Mouse (Mus musculus): ENCODE measurements around the gene Olfr996. TPM values are rescaled to one million over a fixed set of nuclear protein-coding genes. Genes with fewer than 3 reads are reported as not detected.
"Not testable (repeated sequence)": the region's sequence is repeated elsewhere in the genome, so short reads cannot be mapped to it uniquely, and the experiment has no call there.

Gene Olfr996
- polyA plus RNA-seq (2014; fragmentation: Nextera tagmentation; extraction: Ambion mirVana): not detected in 2 replicates

- no peak within 1 kb of the TSS for H3K27ac ChIP-seq (replicated peaks in 1 of 2; ENCODE audit: control insufficient read depth in 1 of 2, insufficient read depth in 1 of 2, low read depth in 2 of 2, low read length in 2 of 2)
These were observed at the start of gene Olfr996 for GRCm38 (mm10) chr2:85578915-85579314. Gene Olfr996 (plus strand): TSS chr2:85579215.

GRCm38 (mm10) chr2:85532082-85532778 lies 46.8 kb upstream of the Olfr996 start:
- Histone ChIP-seq H3K27ac (replicated peaks in 1 of 2; ENCODE audit: control insufficient read depth in 1 of 2, insufficient read depth in 1 of 2, low read depth in 2 of 2, low read length in 2 of 2) (no peak overlapping the region), H3K4me3 (ENCODE audit: control insufficient read depth in 1 of 2, insufficient read depth in 1 of 2, low read depth in 1 of 2, low read length in 2 of 2) (no peak overlapping the region), H3K9ac (ENCODE audit: low read length) (no peak overlapping the region), H3K4me2 (ENCODE audit: low read length) (no peak overlapping the region), H3K4me1 (ENCODE audit: control insufficient read depth in 2 of 2, insufficient read depth in 2 of 2, low read length in 2 of 2) (no peaks in the 10 kb centered on the region), H3K27me3 (ENCODE audit: control insufficient read depth, insufficient read depth, low read length) (no peaks in the 10 kb centered on the region), H3K9me3 (ENCODE audit: control insufficient read depth, low read length) (no peaks in the 10 kb centered on the region), H3K36me3 (ENCODE audit: control insufficient read depth, insufficient read depth, low read length) (no peaks in the 10 kb centered on the region)
- ATAC-seq (ENCODE audit: insufficient number of reproducible peaks, insufficient read depth, low FRiP score, low read depth): no peak
- WGBS: 73% methylated on average over 2 of the region's 2 CpGs

More at GRCm38 (mm10) chr2:85578915-85579314, at the start of gene Olfr996:
- Histone ChIP-seq H3K36me3 (ENCODE audit: control insufficient read depth, insufficient read depth, low read length) (no peaks in the 10 kb centered on the region), H3K4me3 (ENCODE audit: control insufficient read depth in 1 of 2, insufficient read depth in 1 of 2, low read depth in 1 of 2, low read length in 2 of 2) (no peak within 1 kb of the TSS), H3K4me2 (ENCODE audit: low read length) (no peak within 1 kb of the TSS), H3K27me3 (ENCODE audit: control insufficient read depth, insufficient read depth, low read length) (no peaks in the 10 kb centered on the region), H3K9ac (ENCODE audit: low read length) (no peak within 1 kb of the TSS), H3K9me3 (ENCODE audit: control insufficient read depth, low read length) (no peaks in the 10 kb centered on the region), H3K4me1 (ENCODE audit: control insufficient read depth in 2 of 2, insufficient read depth in 2 of 2, low read length in 2 of 2) (no peaks in the 10 kb centered on the region)
- ATAC-seq (ENCODE audit: insufficient number of reproducible peaks, insufficient read depth, low FRiP score, low read depth): no peak

DNA sequence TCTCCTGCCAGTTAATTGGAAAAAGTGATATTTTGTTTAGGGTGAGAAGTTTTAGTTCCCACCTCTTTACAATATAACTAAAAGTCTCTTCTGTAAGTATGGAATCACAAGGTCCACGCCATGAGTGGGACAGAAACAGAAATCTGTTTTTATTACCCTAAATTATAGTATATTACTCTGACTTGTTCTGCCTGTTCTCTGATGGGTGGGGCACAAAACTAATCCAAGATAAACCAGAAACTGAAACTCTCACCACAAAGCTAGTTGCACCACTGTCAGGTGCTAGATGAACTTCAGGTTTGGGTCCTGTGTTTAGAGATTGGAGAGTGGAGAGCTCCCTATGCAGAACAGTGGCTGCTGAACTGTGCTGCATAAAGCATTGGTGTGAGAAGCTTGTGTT lies 45.1 kb upstream of the Olfr996 start:
- H3K36me3 ChIP-seq (ENCODE audit: control insufficient read depth, insufficient read depth, low read length): no peaks in the 10 kb centered on the region
- no peak overlapping the region for H3K27ac ChIP-seq (replicated peaks in 1 of 2; ENCODE audit: control insufficient read depth in 1 of 2, insufficient read depth in 1 of 2, low read depth in 2 of 2, low read length in 2 of 2)
- 84% methylated on average over 1 of the region's 1 CpGs for WGBS
- H3K4me3 ChIP-seq (ENCODE audit: control insufficient read depth in 1 of 2, insufficient read depth in 1 of 2, low read depth in 1 of 2, low read length in 2 of 2): no peak overlapping the region
- H3K27me3 ChIP-seq (ENCODE audit: control insufficient read depth, insufficient read depth, low read length): no peaks in the 10 kb centered on the region
- no peaks in the 10 kb centered on the region for H3K9me3 ChIP-seq (ENCODE audit: control insufficient read depth, low read length)
- no peak for ATAC-seq (ENCODE audit: insufficient number of reproducible peaks, insufficient read depth, low FRiP score, low read depth)
- no peak overlapping the region for H3K4me2 ChIP-seq (ENCODE audit: low read length)
- no peak overlapping the region for H3K9ac ChIP-seq (ENCODE audit: low read length)
- no peaks in the 10 kb centered on the region for H3K4me1 ChIP-seq (ENCODE audit: control insufficient read depth in 2 of 2, insufficient read depth in 2 of 2, low read length in 2 of 2)

DNA sequence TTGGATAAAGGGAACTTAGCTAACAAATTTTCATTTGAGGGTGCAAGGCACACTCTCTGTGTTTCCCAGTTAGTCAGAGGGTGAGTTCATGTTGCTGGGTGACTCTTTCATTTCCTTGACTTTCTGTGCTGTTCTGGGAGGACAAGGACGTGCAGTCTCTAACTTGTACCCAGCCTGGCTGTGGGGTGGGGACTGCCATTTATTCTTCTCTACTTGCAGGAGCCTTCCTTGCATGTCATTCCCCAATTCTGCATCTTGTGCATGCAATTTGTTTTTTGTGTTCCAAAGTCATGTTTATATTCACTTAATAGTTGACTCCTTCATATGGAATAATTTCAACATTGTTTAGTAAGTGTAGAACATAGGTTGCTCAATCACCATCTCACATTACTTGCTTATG lies 24.2 kb upstream of the Olfr996 start:
- no peak for ATAC-seq (ENCODE audit: insufficient number of reproducible peaks, insufficient read depth, low FRiP score, low read depth)
- Histone ChIP-seq H3K36me3 (ENCODE audit: control insufficient read depth, insufficient read depth, low read length) (no peaks in the 10 kb centered on the region), H3K4me2 (ENCODE audit: low read length) (no peak overlapping the region), H3K27ac (replicated peaks in 1 of 2; ENCODE audit: control insufficient read depth in 1 of 2, insufficient read depth in 1 of 2, low read depth in 2 of 2, low read length in 2 of 2) (no peak overlapping the region), H3K27me3 (ENCODE audit: control insufficient read depth, insufficient read depth, low read length) (no peaks in the 10 kb centered on the region), H3K9me3 (ENCODE audit: control insufficient read depth, low read length) (no peaks in the 10 kb centered on the region), H3K4me1 (ENCODE audit: control insufficient read depth in 2 of 2, insufficient read depth in 2 of 2, low read length in 2 of 2) (no peaks in the 10 kb centered on the region), H3K9ac (ENCODE audit: low read length) (no peak overlapping the region), H3K4me3 (ENCODE audit: control insufficient read depth in 1 of 2, insufficient read depth in 1 of 2, low read depth in 1 of 2, low read length in 2 of 2) (no peak overlapping the region)
- WGBS: 61% methylated on average over 1 of the region's 1 CpGs

GRCm38 (mm10) chr2:85560226-85560625 lies 18.8 kb upstream of the Olfr996 start:
- no peak overlapping the region for H3K9ac ChIP-seq (ENCODE audit: low read length)
- no peaks in the 10 kb centered on the region for H3K4me1 ChIP-seq (ENCODE audit: control insufficient read depth in 2 of 2, insufficient read depth in 2 of 2, low read length in 2 of 2)
- 39% methylated on average over 4 of the region's 4 CpGs for WGBS
- no peaks in the 10 kb centered on the region for H3K27me3 ChIP-seq (ENCODE audit: control insufficient read depth, insufficient read depth, low read length)
- no peak for ATAC-seq (ENCODE audit: insufficient number of reproducible peaks, insufficient read depth, low FRiP score, low read depth)
- no peak overlapping the region for H3K27ac ChIP-seq (replicated peaks in 1 of 2; ENCODE audit: control insufficient read depth in 1 of 2, insufficient read depth in 1 of 2, low read depth in 2 of 2, low read length in 2 of 2)
- H3K9me3 ChIP-seq (ENCODE audit: control insufficient read depth, low read length): no peaks in the 10 kb centered on the region
- H3K36me3 ChIP-seq (ENCODE audit: control insufficient read depth, insufficient read depth, low read length): no peaks in the 10 kb centered on the region
- H3K4me2 ChIP-seq (ENCODE audit: low read length): no peak overlapping the region
- no peak overlapping the region for H3K4me3 ChIP-seq (ENCODE audit: control insufficient read depth in 1 of 2, insufficient read depth in 1 of 2, low read depth in 1 of 2, low read length in 2 of 2)

- Histone ChIP-seq H3K4me2 (ENCODE audit: low read length) (no peak overlapping the region), H3K27me3 (ENCODE audit: control insufficient read depth, insufficient read depth, low read length) (no peaks in the 10 kb centered on the region), H3K9ac (ENCODE audit: low read length) (no peak overlapping the region), H3K4me1 (ENCODE audit: control insufficient read depth in 2 of 2, insufficient read depth in 2 of 2, low read length in 2 of 2) (no peaks in the 10 kb centered on the region), H3K9me3 (ENCODE audit: control insufficient read depth, low read length) (no peaks in the 10 kb centered on the region), H3K4me3 (ENCODE audit: control insufficient read depth in 1 of 2, insufficient read depth in 1 of 2, low read depth in 1 of 2, low read length in 2 of 2) (no peak overlapping the region), H3K36me3 (ENCODE audit: control insufficient read depth, insufficient read depth, low read length) (no peaks in the 10 kb centered on the region), H3K27ac (replicated peaks in 1 of 2; ENCODE audit: control insufficient read depth in 1 of 2, insufficient read depth in 1 of 2, low read depth in 2 of 2, low read length in 2 of 2) (no peak overlapping the region)
- ATAC-seq (ENCODE audit: insufficient number of reproducible peaks, insufficient read depth, low FRiP score, low read depth): no peak
- 23% methylated on average over 4 of the region's 4 CpGs for WGBS
These were observed 17.8 kb upstream of the Olfr996 start for GRCm38 (mm10) chr2:85561187-85561586.

GRCm38 (mm10) chr2:85588648-85589047 lies 9.6 kb downstream of the Olfr996 start, which contains the start of gene Olfr998:
Gene Olfr998 (plus strand): TSS chr2:85588948.
- not testable (repeated sequence) for H3K36me3 ChIP-seq (ENCODE audit: control insufficient read depth, insufficient read depth, low read length); H3K4me3 ChIP-seq (ENCODE audit: control insufficient read depth in 1 of 2, insufficient read depth in 1 of 2, low read depth in 1 of 2, low read length in 2 of 2); H3K9ac ChIP-seq (ENCODE audit: low read length); H3K27me3 ChIP-seq (ENCODE audit: control insufficient read depth, insufficient read depth, low read length); H3K9me3 ChIP-seq (ENCODE audit: control insufficient read depth, low read length); ATAC-seq (ENCODE audit: insufficient number of reproducible peaks, insufficient read depth, low FRiP score, low read depth); H3K4me1 ChIP-seq (ENCODE audit: control insufficient read depth in 2 of 2, insufficient read depth in 2 of 2, low read length in 2 of 2); H3K27ac ChIP-seq (replicated peaks in 1 of 2; ENCODE audit: control insufficient read depth in 1 of 2, insufficient read depth in 1 of 2, low read depth in 2 of 2, low read length in 2 of 2); H3K4me2 ChIP-seq (ENCODE audit: low read length)
- WGBS: 78% methylated on average over 2 of the region's 2 CpGs

DNA sequence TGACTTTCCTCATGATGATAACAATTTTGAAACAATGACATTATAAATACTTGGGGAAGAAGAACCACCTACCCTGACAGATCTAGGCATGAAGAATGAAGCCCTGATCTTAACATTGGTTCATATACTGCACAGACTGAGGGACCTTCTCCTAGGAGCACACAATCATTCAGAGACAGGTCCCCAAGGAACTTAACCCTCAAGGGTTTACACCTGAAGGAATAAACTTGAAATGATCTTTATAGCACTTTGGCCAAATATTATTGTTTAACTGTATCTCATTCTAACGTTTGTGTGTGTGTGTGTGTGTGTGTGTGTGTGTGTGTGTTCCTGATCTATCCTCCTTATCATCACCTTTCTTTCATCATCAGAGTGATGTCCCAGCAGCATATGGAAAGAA lies 32.8 kb downstream of the Olfr996 start, which contains the start of gene Olfr1000:
Olfr1000 (minus strand) TSS at position 101 of the 400 bp plus-strand sequence.
- 38% methylated on average over 1 of the region's 1 CpGs for WGBS
- Histone ChIP-seq H3K4me3 (ENCODE audit: control insufficient read depth in 1 of 2, insufficient read depth in 1 of 2, low read depth in 1 of 2, low read length in 2 of 2) (no peak within 1 kb of the TSS), H3K36me3 (ENCODE audit: control insufficient read depth, insufficient read depth, low read length) (no peaks in the 10 kb centered on the region), H3K27me3 (ENCODE audit: control insufficient read depth, insufficient read depth, low read length) (no peaks in the 10 kb centered on the region), H3K4me1 (ENCODE audit: control insufficient read depth in 2 of 2, insufficient read depth in 2 of 2, low read length in 2 of 2) (no peaks in the 10 kb centered on the region), H3K9ac (ENCODE audit: low read length) (no peak within 1 kb of the TSS), H3K4me2 (ENCODE audit: low read length) (no peak within 1 kb of the TSS), H3K9me3 (ENCODE audit: control insufficient read depth, low read length) (no peaks in the 10 kb centered on the region), H3K27ac (replicated peaks in 1 of 2; ENCODE audit: control insufficient read depth in 1 of 2, insufficient read depth in 1 of 2, low read depth in 2 of 2, low read length in 2 of 2) (no peak within 1 kb of the TSS)
- no peak for ATAC-seq (ENCODE audit: insufficient number of reproducible peaks, insufficient read depth, low FRiP score, low read depth)

Data from heart, embryonic 14.5 days (tissue).